In genomic region chr6:137277587-137277994, GRCm38 (mm10) we compare ENCODE assay signal across 15 mouse cellular contexts. TPM values are rescaled to one million over a fixed set of nuclear protein-coding genes. Genes with fewer than 3 reads are reported as not detected.
DNase-seq lines count a peak whose midpoint lies in the region; ATAC-seq lines count a peak whose summit lies in the region.
"Had no signal": no experiment of that assay in that cellular context is flagged by ENCODE, and none has a peak within 500 bp of the region (broad histone marks: within the 10 kb centered on the region; RNA-seq: fewer than 3 reads in every experiment).

No protein-coding gene starts in this region.

- WGBS in midbrain, embryonic 10.5 days = 50% methylated on average over 12 of the region's 12 CpGs
- 22% methylated on average over 12 of the region's 12 CpGs for WGBS in neural tube, embryonic 15.5 days

- H3K4me2 ChIP-seq in neural tube, embryonic 15.5 days = peak overlapping the region; percentile 19
- H3K4me2 ChIP-seq: embryonic facial prominence, embryonic 12.5 days; heart, embryonic 15.5 days; liver, embryonic 15.5 days had no signal

- no peak overlapping the region for H3K4me3 ChIP-seq in midbrain, embryonic 10.5 days
- no peak overlapping the region for H3K4me3 ChIP-seq in neural tube, embryonic 15.5 days (replicated peaks)
- H3K4me3 ChIP-seq: embryonic facial prominence, embryonic 12.5 days; heart, embryonic 15.5 days; liver, embryonic 15.5 days had no signal

- ATAC-seq in neural tube, embryonic 15.5 days (ENCODE audit: low FRiP score) = peak; percentile 43; the same call in 1 of the 2 replicates
- no peak for ATAC-seq in erythroid progenitor cell, adult 5-6 weeks (replicated peaks; ENCODE audit: low FRiP score, poor library complexity, severe bottlenecking)

- H3K4me1 ChIP-seq in midbrain, embryonic 10.5 days = peaks cover 11% of the 10 kb centered on the region
- peaks cover 19% of the 10 kb centered on the region for H3K4me1 ChIP-seq in neural tube, embryonic 15.5 days
- H3K4me1 ChIP-seq: embryonic facial prominence, embryonic 12.5 days; heart, embryonic 15.5 days; liver, embryonic 15.5 days had no signal

- no peak overlapping the region for H3K9ac ChIP-seq in neural tube, embryonic 15.5 days (replicated peaks)
- H3K9ac ChIP-seq: embryonic facial prominence, embryonic 12.5 days; heart, embryonic 15.5 days; liver, embryonic 15.5 days had no signal

- DNase-seq in cerebellum, postnatal 25 days = peak; percentile 8 to 12
- no peak for DNase-seq in cerebellum, adult 11 months
- peak; percentile 32 to 37 for DNase-seq in kidney, postnatal 4 days
- DNase-seq in kidney, adult 8-10 months = no peak
- DNase-seq in midbrain, embryonic 10.5 days (ENCODE audit: low spot score) = peak; percentile 19
- DNase-seq in right cerebral cortex, postnatal 10 days (ENCODE audit: low spot score in 2 of 2) = no peak
- DNase-seq: adrenal gland, postnatal 10 days; layer of hippocampus, adult 9-11 months; right cerebral cortex, postnatal 25 days; thymus, postnatal 36 days had no signal

- H3K27me3 ChIP-seq in midbrain, embryonic 10.5 days (ENCODE audit: low read depth, poor library complexity, severe bottlenecking) = no peaks in the 10 kb centered on the region
- H3K27me3 ChIP-seq in neural tube, embryonic 15.5 days (replicated peaks) = no peaks in the 10 kb centered on the region
- H3K27me3 ChIP-seq: embryonic facial prominence, embryonic 12.5 days; heart, embryonic 15.5 days; liver, embryonic 15.5 days had no signal

- no peak overlapping the region for H3K27ac ChIP-seq in midbrain, embryonic 10.5 days (replicated peaks)
- H3K27ac ChIP-seq in neural tube, embryonic 15.5 days (replicated peaks) = no peak overlapping the region
- H3K27ac ChIP-seq: embryonic facial prominence, embryonic 12.5 days; heart, embryonic 15.5 days; liver, embryonic 15.5 days had no signal

- no peaks in the 10 kb centered on the region for H3K36me3 ChIP-seq in midbrain, embryonic 10.5 days
- H3K36me3 ChIP-seq in neural tube, embryonic 15.5 days = no peaks in the 10 kb centered on the region
- H3K36me3 ChIP-seq: embryonic facial prominence, embryonic 12.5 days; heart, embryonic 15.5 days; liver, embryonic 15.5 days had no signal

- H3K9me3 ChIP-seq in midbrain, embryonic 10.5 days (replicated peaks) = no peaks in the 10 kb centered on the region
- H3K9me3 ChIP-seq in neural tube, embryonic 15.5 days (replicated peaks) = no peaks in the 10 kb centered on the region
- H3K9me3 ChIP-seq: embryonic facial prominence, embryonic 12.5 days; heart, embryonic 15.5 days; liver, embryonic 15.5 days had no signal

RNA-seq across cellular contexts. Expression of gene Ptpro, which starts 25.5 kb away (rescaled TPM):
- 5.8 and 12.1 TPM in 2 replicates for polyA plus RNA-seq in midbrain, embryonic 10.5 days (2016; fragmentation: Nextera tagmentation; extraction: Ambion mirVana)
- polyA plus RNA-seq in neural tube, embryonic 15.5 days (2015; fragmentation: Nextera tagmentation; extraction: Ambion mirVana) = 42.1 and 49.5 TPM in 2 replicates
- total RNA-seq in erythroid progenitor cell, adult 5-6 weeks (2015; ENCODE audit: low replicate concordance) = 1.7 and 4.7 TPM in 2 replicates
- total RNA-seq in erythroid progenitor cell, adult 5-6 weeks (2017; ENCODE audit: low replicate concordance) = 1.4 and 2.8 TPM in 2 replicates

Comparison
In these comparisons a context has a peak if more than half of its experiments do, and no peak if none do; other contexts are left out.
1. DNase-seq: peak in cerebellum, postnatal 25 days (2 of 2), kidney, postnatal 4 days (2 of 2) and midbrain, embryonic 10.5 days (single experiment); none in cerebellum, adult 11 months (single experiment), kidney, adult 8-10 months (0 of 2) and right cerebral cortex, postnatal 10 days (0 of 2).